Mouse (Mus musculus) kidney, adult 2 months (tissue): ENCODE measurements at regions not wholly inside any gene's neighbourhood (a gene's known extent, or its start where the extent isn't known, plus 50 kb on each side); places are given as distances from the start of the nearest gene placed in this dataset.

Source experiments
- DNase-seq: peaks from one replicate; pipeline ENCODE4 v3.0.0; 2021
- H3K27ac ChIP-seq: fragments of 200-500 bp; 2 replicates; pipeline ENCODE4 v1.5.1; 2012; ENCODE audit warnings: low read depth, low read length, control low read depth, inconsistent platforms; ENCODE audit not compliant: insufficient read depth
- H3K27me3 ChIP-seq: fragments of 200-500 bp; replicated peaks from 2 replicates; pipeline ENCODE4 v1.6.1; 2012; ENCODE audit warnings: mild to moderate bottlenecking, moderate library complexity, low read length, inconsistent platforms; ENCODE audit not compliant: control insufficient read depth, insufficient read depth
- H3K36me3 ChIP-seq: fragments of 200-500 bp; 2 replicates; pipeline ENCODE4 v1.6.1; 2012; ENCODE audit warnings: mild to moderate bottlenecking, moderate library complexity, low read length, inconsistent platforms; ENCODE audit not compliant: control insufficient read depth, insufficient read depth
- H3K4me1 ChIP-seq: fragments of 200-500 bp; 2 replicates; pipeline ENCODE4 v1.6.1; 2011; ENCODE audit warnings: low read length; ENCODE audit not compliant: control insufficient read depth, insufficient read depth
- H3K4me3 ChIP-seq: fragments of 200-500 bp; 2 replicates; pipeline ENCODE4 v1.5.1; 2011; ENCODE audit warnings: mild to moderate bottlenecking, low read depth, low read length, control low read depth; ENCODE audit not compliant: insufficient read depth
- CTCF ChIP-seq: fragments of 200-500 bp; conservative IDR thresholded peaks from 2 replicates; pipeline ENCODE4 v1.5.1; 2011; ENCODE audit warnings: low read depth, mild to moderate bottlenecking, control low read depth, low read length, moderate library complexity, mixed read lengths; ENCODE audit not compliant: insufficient read depth, insufficient read length
- POLR2A ChIP-seq: fragments of 200-500 bp; IDR thresholded peaks from one replicate; pipeline ENCODE4 v1.6.1; 2011; ENCODE audit warnings: low read depth, low read length, control low read depth
- WGBS: fragments of 180-500 bp; shearing (Covaris S2); methylation state at CpG from one replicate; pipeline ENCODE4 v1.1.7; 2018; 5-methylcytosine and 5-hydroxymethylcytosine counted together

DNA sequence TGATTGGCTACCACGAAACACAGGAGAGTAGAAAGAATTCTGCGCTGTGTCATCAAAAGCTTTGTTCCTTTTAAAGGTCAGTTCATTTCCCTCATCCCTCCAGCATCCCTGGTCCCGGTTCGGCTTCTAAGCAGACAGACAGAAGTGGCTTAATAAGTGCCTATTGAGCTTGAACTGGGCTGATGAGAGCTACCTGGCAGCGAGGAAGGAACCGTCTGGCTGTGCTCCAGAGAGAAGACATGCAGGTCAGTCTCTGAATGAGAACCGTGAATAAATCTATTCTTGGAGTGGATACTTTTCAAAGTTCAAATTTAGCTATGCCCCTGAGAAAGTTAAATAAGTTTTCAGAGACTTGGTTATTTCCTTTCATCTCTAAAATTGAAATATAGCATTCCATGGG is 135.0 kb upstream of the Fam78b start:
- Histone ChIP-seq H3K27ac (no peak overlapping the region), H3K4me1 (no peaks in the 10 kb centered on the region), H3K4me3 (no peak overlapping the region), H3K36me3 (no peaks in the 10 kb centered on the region), H3K27me3 (no peaks in the 10 kb centered on the region)
- no peak for TF ChIP-seq CTCF
- no peak for TF ChIP-seq POLR2A
- WGBS, result 70% methylated on average over 7 of the region's 7 CpGs
- DNase-seq, result no peak

DNA sequence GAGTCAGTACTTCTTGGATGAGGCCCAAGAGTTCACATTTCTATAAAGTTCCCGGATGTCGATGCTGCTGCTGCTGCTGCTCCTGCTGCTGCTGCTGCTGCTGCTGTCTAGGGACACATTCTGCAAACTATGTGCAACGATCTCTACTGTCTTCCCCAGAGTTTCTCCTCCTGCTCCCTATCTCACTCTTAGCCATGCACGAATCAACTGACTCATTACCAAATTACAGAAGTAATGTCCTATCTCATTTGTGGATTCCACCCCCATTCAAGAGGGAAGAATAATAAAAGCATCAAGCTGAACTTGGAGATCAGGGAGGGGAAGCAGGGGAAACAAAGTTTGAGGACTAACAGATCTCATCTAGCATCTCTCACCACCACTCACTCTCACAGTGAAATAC is 130.0 kb upstream of the Fam78b start:
- no peak for DNase-seq
- no peak overlapping the region for H3K27ac ChIP-seq
- 71% methylated on average over 4 of the region's 4 CpGs for WGBS
- H3K36me3 ChIP-seq, result no peaks in the 10 kb centered on the region
- TF ChIP-seq POLR2A (no peak), CTCF (no peak)
- no peaks in the 10 kb centered on the region for H3K4me1 ChIP-seq
- no peak overlapping the region for H3K4me3 ChIP-seq
- no peaks in the 10 kb centered on the region for H3K27me3 ChIP-seq

DNA sequence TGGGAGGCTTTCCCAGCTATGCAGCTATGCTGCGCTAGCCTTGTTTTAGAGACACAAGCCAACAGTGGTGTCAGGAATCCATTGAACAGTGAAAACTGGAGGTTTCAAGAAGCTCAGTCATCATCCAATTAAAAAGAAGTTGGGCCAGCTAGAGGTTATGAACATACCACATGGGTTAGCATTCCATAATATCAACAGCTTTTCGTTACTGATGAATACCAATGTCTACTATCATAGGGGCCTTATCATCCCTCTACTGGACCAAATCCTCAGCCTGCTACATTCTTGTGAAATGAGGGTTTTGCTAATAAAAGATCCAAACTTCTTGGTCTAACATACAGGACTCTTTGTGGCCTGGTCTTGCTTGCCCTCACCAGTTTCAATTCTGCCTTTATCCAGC is 124.8 kb upstream of the Fam78b start:
- Histone ChIP-seq H3K4me1 (no peaks in the 10 kb centered on the region), H3K4me3 (no peak overlapping the region), H3K27me3 (no peaks in the 10 kb centered on the region), H3K36me3 (no peaks in the 10 kb centered on the region), H3K27ac (no peak overlapping the region)
- 92% methylated on average over 2 of the region's 2 CpGs for WGBS
- DNase-seq, result no peak
- TF ChIP-seq POLR2A (no peak), CTCF (no peak)

DNA sequence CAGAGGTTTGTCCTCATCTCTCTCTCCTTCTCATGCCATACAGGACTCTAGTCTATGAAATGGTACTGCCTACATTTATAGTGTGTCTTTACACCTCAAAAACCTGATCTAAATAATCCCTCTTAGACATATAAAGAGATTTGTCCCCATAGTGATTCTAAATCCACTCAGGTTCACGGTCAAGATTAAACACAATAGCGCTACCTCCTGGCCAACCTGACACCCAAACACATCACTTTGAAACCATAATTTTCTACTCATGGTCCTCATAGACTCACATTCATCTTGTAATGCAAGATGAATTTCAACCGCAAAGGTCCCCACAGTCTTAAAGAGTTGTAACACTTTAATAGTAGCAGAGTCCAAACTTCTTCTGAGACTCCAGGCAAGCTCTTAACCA is 118.0 kb upstream of the Fam78b start:
- Histone ChIP-seq H3K36me3 (no peaks in the 10 kb centered on the region), H3K4me1 (no peaks in the 10 kb centered on the region), H3K4me3 (no peak overlapping the region), H3K27ac (no peak overlapping the region), H3K27me3 (no peaks in the 10 kb centered on the region)
- TF ChIP-seq CTCF (no peak), POLR2A (no peak)
- no peak for DNase-seq
- 85% methylated on average over 3 of the region's 3 CpGs for WGBS

- DNase-seq, result no peak
- H3K36me3 ChIP-seq, result no peaks in the 10 kb centered on the region
- TF ChIP-seq POLR2A (no peak), CTCF (no peak)
- no peak overlapping the region for H3K4me3 ChIP-seq
- no peaks in the 10 kb centered on the region for H3K4me1 ChIP-seq
- no peaks in the 10 kb centered on the region for H3K27me3 ChIP-seq
- H3K27ac ChIP-seq, result no peak overlapping the region
- 84% methylated on average over 5 of the region's 5 CpGs for WGBS
These were observed 105.3 kb upstream of the Fam78b start for GRCm38 (mm10) chr1:166895945-166896344.

- Histone ChIP-seq H3K27me3 (no peaks in the 10 kb centered on the region), H3K27ac (no peak overlapping the region), H3K4me3 (no peak overlapping the region), H3K36me3 (no peaks in the 10 kb centered on the region), H3K4me1 (no peaks in the 10 kb centered on the region)
- TF ChIP-seq POLR2A (no peak), CTCF (no peak)
- DNase-seq, result no peak
- WGBS, result 74% methylated on average over 2 of the region's 2 CpGs
These were observed 102.5 kb upstream of the Fam78b start for GRCm38 (mm10) chr1:166898741-166899140.

GRCm38 (mm10) chr1:166899238-166899637 is 102.0 kb upstream of the Fam78b start:
- Histone ChIP-seq H3K27ac (no peak overlapping the region), H3K36me3 (no peaks in the 10 kb centered on the region), H3K4me3 (no peak overlapping the region), H3K27me3 (no peaks in the 10 kb centered on the region), H3K4me1 (no peaks in the 10 kb centered on the region)
- no peak for TF ChIP-seq CTCF
- TF ChIP-seq POLR2A, result no peak
- peak; percentile 1 for DNase-seq
- 45% methylated on average over 6 of the region's 6 CpGs for WGBS

GRCm38 (mm10) chr1:166900028-166900427 is 101.2 kb upstream of the Fam78b start:
- 62% methylated on average over 4 of the region's 4 CpGs for WGBS
- TF ChIP-seq POLR2A, result no peak
- no peak for TF ChIP-seq CTCF
- H3K27ac ChIP-seq, result no peak overlapping the region
- no peak overlapping the region for H3K4me3 ChIP-seq
- H3K27me3 ChIP-seq, result no peaks in the 10 kb centered on the region
- H3K36me3 ChIP-seq, result no peaks in the 10 kb centered on the region
- H3K4me1 ChIP-seq, result no peaks in the 10 kb centered on the region
- DNase-seq, result no peak
